Mouse (Mus musculus) brain, embryonic 14.5 days (tissue): ENCODE measurements around the gene Plscr3.

ENCODE experiments used
- CTCF ChIP-seq: fragments of 200-500 bp; IDR thresholded peaks from 2 replicates; pipeline ENCODE4 v1.5.1; 2012; ENCODE audit warnings: inconsistent platforms, mild to moderate bottlenecking, moderate library complexity, borderline replicate concordance; ENCODE audit not compliant: insufficient read depth, insufficient read length; ENCODE audit errors: extremely low read depth
- POLR2A ChIP-seq: fragments of 200-500 bp; IDR thresholded peaks from 2 replicates; pipeline ENCODE4 v1.6.1; 2012; ENCODE audit warnings: mild to moderate bottlenecking, inconsistent platforms, borderline replicate concordance; ENCODE audit not compliant: poor library complexity, insufficient read depth, insufficient read length, severe bottlenecking; ENCODE audit errors: extremely low read depth

DNA sequence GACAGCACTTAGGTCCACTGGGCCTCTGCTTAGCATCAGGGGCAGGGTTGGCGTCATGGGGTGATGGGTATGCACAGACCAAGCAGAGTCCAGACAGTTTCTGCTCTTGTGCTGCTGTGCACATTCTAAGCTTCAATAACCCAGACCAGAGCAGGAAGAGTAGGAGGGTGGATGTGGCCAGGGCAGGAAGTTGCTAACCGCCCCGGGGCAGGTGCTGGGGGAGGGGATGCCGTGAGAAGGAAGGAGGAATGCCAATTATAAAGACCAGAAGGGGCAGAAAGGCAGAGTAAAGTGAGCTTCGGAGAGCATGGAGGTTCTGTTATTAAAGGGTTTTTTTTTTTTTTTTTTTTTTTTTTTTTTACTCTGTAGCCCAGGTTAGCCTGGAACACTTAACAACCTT lies 48.5 kb downstream of the Plscr3 start:
- TF ChIP-seq CTCF = no peak
- no peak for TF ChIP-seq POLR2A
